ENCODE assay signal across 7 mouse cellular contexts in genomic region chr14:75256521-75256920, GRCm38 (mm10). TPM values are rescaled to one million over a fixed set of nuclear protein-coding genes. Genes with fewer than 3 reads are reported as not detected.
DNase-seq lines count a peak whose midpoint lies in the region; ATAC-seq and TF ChIP-seq lines count a peak whose summit lies in the region.

No protein-coding gene starts in this region.

- TF ChIP-seq POLR2A in embryonic fibroblast, embryonic 13.5 days (IDR thresholded peaks at IDR 0.05; ENCODE audit: low read depth, low read length) = no peak

- DNase-seq in left cerebral cortex, adult 2 months (ENCODE audit: extremely low spot score in 1 of 2, low spot score in 2 of 2) = no peak
- no peak for DNase-seq in left cerebral cortex, postnatal 10 days (ENCODE audit: extremely low spot score in 1 of 2, low spot score in 2 of 2)
- peak; percentile 13 for DNase-seq in R1 (ENCODE audit: low read depth, low spot score)
- DNase-seq in urinary bladder, postnatal 14 days (ENCODE audit: low spot score) = no peak
- no peak for DNase-seq in cerebellum, adult 9-11 months

- H3K4me1 ChIP-seq in embryonic fibroblast, embryonic 13.5 days (ENCODE audit: control insufficient read depth, insufficient read depth, low read length) = no peaks in the 10 kb centered on the region

- peak; percentile 17 for TF ChIP-seq CTCF in left cerebral cortex, adult 2 months (IDR thresholded peaks at IDR 0.05)
- peak; percentile 49; the same call in 1 of the 2 replicates for TF ChIP-seq CTCF in embryonic fibroblast, embryonic 13.5 days (IDR thresholded peaks at IDR 0.05; ENCODE audit: borderline replicate concordance, insufficient read depth, low read length)

- 0 out of 2 replicates have a peak, but pooled peaks have one; percentile 23 for ATAC-seq in neutrophil, adult 5-6 weeks (ENCODE audit: extremely low read depth, insufficient number of reproducible peaks, low FRiP score, poor library complexity, severe bottlenecking)

- intact Hi-C loops in left cerebral cortex, adult 2 months (cut with DNase I) = no loop called here
- intact Hi-C loops in left cerebral cortex, postnatal 10 days (cut with DNase I) = no loop called here

- H3K4me3 ChIP-seq in left cerebral cortex, adult 2 months = no peak overlapping the region
- no peak overlapping the region for H3K4me3 ChIP-seq in embryonic fibroblast, embryonic 13.5 days (ENCODE audit: insufficient read depth, low read length)

- H3K27ac ChIP-seq in left cerebral cortex, adult 2 months = no peak overlapping the region
- H3K27ac ChIP-seq in embryonic fibroblast, embryonic 13.5 days (ENCODE audit: insufficient read depth, low read length) = no peak overlapping the region

RNA-seq across cellular contexts. Expression of gene Cpb2, which starts 14.4 kb away (rescaled TPM):
- total RNA-seq in left cerebral cortex, adult 2 months (2021) = not detected
- total RNA-seq in left cerebral cortex, postnatal 10 days (2021) = not detected
- polyA plus RNA-seq in embryonic fibroblast, embryonic 13.5 days (2011; ENCODE audit: insufficient read length, low read depth, missing spikeins) = not detected in 2 replicates
- not detected in 2 replicates for total RNA-seq in neutrophil, adult 5-6 weeks (2017)

RNA-seq across cellular contexts. Expression of gene Zc3h13, which starts 27.7 kb away (rescaled TPM):
- 10 to 100 TPM; 65.5 to 66.9 TPM for total RNA-seq in left cerebral cortex, adult 2 months (2021)
- 10 to 100 TPM; 46.3 to 49.0 TPM for total RNA-seq in left cerebral cortex, postnatal 10 days (2021)
- 24.0 and 24.9 TPM in 2 replicates for polyA plus RNA-seq in embryonic fibroblast, embryonic 13.5 days (2011; ENCODE audit: insufficient read length, low read depth, missing spikeins)
- total RNA-seq in neutrophil, adult 5-6 weeks (2017) = 32.3 and 35.4 TPM in 2 replicates
